Mouse (Mus musculus): ENCODE measurements at regions not wholly inside any gene's neighbourhood (a gene's known extent, or its start where the extent isn't known, plus 50 kb on each side); places are given as distances from the start of the nearest gene placed in this dataset.
A peak's percentile ranks its signal among the peaks of the same experiment; 100 is the strongest.

DNA sequence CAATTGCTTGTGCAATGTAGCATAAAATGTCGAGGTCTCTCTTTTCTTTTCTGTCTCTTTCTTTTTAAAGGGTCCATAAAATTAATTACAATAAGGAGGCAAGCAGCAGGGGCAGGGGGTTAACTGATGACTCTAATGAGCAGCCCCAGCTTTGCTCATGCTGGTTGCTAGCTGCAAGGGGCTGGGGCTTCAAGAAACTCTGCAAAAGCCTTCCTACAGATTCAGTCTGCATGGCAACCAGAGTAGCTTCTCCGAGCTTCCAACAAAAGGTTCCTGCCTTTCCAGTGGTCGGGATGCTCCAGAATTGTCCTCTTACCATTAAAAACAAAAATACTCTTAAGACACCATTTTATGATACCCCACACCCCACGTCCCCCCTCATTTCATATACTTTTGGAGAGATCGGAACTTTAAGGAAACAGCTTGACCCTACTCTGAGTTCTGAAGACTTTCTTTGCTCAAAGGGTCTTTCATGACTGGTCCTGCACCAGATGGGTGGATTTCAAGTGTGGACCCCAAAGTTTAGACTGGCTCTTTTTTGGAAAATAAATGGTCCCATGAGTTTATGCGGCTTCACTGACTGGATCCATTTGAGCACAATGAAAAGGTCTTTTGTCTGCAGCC, 280.8 kb downstream of the Insig2 start:
- no peak for DNase-seq

- no peak for DNase-seq
These were observed 280.3 kb downstream of the Insig2 start for GRCm38 (mm10) chr1:121052120-121052501.

DNA sequence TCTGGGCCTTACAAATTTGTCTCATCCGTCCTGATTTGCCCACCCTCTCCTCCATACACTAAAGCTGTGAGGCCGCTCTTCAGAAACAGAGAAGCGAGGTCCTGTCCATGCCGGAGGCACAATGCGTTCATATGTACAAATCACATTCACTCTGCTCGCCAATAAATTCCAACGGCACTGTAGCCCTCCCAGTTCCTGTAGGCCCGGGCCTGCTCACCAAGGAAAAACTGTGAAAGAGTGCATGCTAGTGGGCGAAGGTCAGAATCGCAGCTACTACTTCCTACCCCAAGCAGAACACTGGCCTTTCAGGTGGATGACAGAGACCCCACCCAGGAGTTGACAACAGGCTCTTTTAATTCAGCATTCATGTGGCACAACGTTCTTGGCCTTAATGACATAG, 278.7 kb downstream of the Insig2 start:
- no peak for DNase-seq

- DNase-seq = no peak
These were observed 257.8 kb downstream of the Insig2 start for GRCm38 (mm10) chr1:121074569-121074968.

DNA sequence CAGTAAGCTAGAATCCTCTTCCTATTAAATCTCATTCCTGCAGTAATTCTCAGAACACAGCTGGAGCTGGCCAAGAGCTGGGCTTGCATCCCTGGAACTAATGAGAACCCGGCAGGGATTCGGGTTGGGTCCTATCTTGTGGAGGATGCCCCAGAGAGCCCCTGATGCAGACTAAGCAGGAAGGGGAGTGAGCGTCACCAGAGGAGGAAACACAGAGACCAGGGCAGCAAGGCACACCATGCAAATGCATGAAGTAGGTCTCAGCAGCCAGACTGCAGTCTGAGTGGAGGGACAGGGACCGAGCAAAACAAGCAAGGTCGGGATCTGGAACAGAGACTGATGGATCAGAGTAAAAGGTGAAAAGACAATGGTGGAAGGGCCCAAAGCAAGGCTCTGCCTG, 249.6 kb downstream of the Insig2 start:
- DNase-seq = no peak

DNA sequence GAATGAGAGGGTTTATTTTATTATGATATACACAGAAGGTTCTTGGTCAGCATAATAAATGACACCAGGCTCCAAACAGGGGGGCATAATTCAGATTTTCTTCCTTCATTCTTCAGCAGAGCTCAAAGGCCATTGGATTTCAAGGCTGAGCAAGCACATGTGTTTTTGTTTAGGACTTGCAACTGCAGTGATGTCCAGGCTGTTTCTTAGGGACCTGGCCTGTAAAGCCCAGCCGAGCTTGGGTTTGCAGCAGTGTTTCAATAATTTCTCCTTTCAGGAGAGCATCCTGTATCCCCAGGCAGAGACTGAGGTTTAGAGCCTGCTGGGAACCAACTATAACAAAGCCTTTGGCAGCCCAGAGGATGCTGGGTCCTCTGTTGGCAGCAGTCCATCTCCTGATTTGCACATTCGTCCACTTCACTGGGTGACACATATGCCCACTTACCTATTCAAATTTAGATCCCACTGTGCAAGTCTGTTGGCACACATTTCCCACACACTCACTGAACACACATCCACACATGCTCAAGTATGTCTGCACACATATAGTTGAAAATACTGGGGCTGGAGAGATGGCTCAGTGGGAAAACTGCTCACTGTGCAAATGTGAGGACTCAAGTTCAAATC, 247.2 kb downstream of the Insig2 start:
- DNase-seq = no peak

- peak; percentile 18 for DNase-seq
These were observed 245.1 kb downstream of the Insig2 start for GRCm38 (mm10) chr1:121087124-121087887.

DNA sequence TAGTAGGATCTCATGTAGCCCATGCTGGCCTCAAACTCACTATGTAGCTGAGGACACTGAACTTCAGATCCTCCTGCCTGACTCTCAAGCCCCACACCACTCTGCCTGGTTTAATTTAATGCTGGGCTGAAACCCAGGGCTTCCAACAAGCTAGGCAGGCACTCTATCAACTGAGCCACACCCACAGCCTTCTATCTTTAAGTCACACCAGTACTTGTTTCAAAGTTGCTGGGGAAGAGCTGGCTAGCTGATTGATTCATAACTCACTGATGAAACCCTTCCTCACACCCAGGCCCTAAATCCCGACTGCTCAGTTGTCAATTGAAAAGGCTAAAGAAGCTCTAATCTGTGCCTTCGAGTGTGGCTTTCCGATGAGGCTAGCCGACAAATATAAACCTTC, 241.8 kb downstream of the Insig2 start:
- DNase-seq = no peak

- no peak for DNase-seq
These were observed 239.5 kb downstream of the Insig2 start for GRCm38 (mm10) chr1:121092870-121093269.

DNA sequence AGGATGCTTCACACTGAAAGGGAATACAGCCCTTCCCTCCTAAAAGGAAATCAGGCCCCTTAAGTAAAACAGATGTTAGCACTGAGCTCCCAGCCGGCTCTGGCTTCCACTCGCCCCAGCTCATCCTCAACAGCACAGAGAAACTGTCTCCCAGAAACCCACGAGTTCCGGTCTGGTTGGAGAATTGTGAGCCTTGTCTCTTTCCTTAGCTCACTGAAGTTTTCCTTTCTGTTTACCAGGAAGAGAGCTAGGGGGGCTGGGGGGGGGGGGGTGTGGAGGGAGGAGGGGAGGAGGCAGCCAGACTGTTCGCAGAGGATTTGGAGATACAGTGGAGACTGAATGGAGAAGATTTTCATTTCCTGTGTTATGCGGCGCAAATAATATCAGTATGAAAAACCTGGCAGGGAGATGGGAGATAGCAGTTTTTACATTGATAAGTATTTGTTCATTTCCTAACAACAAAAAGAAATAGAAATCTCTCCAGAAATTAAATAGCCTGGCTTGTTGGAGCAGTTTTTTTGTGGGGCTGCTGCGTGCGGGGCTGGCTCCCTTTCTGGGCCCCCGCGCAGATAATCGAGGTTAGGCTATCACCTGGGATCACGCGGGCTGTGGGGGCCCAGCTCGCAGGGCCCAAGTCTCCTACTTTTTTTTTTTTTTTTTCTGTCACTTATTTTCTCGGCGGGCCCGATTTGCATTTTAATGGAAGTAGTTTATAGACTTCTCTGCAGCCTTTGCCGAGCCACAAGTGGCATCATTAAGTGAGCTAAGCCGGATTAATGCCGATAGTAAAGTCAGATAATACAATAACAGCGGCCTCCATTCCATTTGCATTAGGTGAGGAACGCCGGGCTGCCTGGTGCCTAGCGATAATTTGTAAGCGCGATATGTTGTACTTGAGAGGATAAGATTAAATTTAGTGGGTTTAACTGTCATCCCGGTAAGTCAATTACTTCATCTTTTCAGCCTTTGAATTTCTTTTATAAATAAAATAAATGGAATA, 235.5 kb downstream of the Insig2 start:
- no peak for DNase-seq

GRCm38 (mm10) chr1:121111776-121112344, 220.5 kb downstream of the Insig2 start:
- no peak for DNase-seq

GRCm38 (mm10) chr1:121112464-121112863, 219.9 kb downstream of the Insig2 start:
- DNase-seq = no peak

DNA sequence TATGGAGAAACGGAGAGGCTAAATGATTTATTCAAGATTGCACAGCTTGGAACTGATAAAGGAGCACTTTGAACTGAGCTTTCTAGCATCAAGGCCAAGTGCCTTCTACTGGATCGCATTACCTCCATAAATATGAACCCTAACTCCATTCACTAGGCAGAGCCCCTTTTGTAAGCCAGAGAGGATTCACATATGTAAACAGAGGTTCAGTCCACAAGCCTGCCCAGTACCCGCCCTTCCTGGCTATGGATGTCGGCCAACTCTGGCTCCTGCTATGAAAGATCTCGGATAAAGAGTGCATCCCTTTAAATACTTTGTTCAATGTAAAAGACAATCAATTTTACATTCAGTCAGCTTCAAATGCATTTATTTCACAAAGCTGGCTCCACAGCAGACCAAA, 215.8 kb downstream of the Insig2 start:
- no peak for DNase-seq

DNA sequence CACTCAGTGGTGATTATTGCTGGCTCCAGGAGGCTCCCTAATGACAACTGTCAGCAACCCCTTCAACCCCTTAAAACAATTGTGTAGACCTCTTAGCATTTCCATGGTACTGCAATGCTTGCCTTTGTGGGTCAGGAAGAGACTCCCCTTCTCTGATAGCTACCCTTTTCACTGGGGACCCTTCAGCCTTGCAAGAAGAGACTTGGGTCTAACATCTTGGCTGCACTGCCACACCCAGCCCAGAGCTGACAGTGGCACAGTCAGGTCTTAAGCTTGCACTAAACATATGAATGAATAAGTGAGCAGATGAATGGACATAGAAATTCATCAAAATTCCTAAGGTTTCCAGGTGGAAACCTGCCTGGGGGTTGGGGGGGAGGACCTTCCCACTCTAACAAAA, 209.0 kb downstream of the Insig2 start:
- DNase-seq = no peak

DNA sequence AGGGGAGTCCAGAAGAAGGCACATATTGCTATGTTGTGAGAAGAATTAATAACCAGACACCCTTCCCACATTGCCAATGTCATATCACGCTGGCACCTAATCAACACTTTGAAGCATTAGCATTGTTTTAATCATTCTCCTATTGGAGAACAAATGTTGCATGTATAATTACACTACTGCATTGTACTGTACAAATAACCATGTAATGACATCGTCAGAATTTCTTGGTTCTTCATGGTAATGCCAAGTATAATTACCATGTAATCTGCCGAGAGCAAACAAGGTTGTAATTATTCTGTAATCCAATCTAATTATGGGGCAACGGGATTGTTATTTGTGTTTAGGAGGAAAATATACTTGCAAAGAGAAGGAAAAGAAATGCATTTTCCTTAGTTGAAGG, 196.1 kb downstream of the Insig2 start:
- no peak for DNase-seq

GRCm38 (mm10) chr1:121136846-121137245, 195.5 kb downstream of the Insig2 start:
- DNase-seq = no peak

DNA sequence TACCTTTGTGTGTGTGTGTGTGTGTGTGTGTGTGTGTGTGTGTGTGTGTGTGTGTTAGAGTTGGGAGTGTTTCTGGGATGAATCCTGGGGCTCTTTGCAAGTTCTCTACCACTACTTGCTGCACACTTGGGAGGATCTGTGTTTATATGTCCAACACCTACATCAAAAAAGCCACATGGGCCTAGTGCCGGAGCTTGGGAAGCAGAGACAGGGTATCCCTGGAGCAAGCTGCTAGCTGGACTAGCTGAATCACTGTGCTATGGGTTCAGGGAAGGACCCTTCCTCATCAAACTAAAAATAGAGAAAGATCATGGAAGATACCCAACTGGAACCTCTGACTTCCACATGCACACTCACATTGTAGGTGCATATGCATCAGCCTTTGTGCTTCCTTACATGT, 187.4 kb downstream of the Insig2 start:
- no peak for DNase-seq

GRCm38 (mm10) chr1:121153476-121153875, 178.9 kb downstream of the Insig2 start:
- no peak for DNase-seq

GRCm38 (mm10) chr1:121154616-121155015, 177.8 kb downstream of the Insig2 start:
- DNase-seq = no peak

DNA sequence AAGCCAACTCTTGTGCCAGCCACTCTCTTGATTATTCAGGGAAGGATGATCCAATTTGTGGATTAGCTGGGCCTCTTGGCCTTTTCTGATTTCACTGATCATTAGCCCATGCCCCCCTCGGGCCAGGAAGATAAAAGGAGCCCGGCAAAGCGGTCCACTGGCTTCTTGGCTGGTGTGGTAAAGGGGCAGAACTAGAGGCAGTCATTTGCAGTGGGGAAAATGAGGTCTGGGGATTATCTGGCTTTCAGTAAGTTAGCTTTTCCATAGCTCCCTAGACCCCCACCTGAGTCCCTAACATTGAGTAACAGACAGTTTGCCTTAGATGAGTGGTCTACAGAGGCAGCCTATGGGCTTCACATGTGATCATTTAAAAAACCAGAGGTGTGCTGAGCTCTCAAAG, 163.7 kb downstream of the Insig2 start:
- DNase-seq = no peak

GRCm38 (mm10) chr1:121176541-121176940, 155.8 kb downstream of the Insig2 start:
- DNase-seq = no peak

DNA sequence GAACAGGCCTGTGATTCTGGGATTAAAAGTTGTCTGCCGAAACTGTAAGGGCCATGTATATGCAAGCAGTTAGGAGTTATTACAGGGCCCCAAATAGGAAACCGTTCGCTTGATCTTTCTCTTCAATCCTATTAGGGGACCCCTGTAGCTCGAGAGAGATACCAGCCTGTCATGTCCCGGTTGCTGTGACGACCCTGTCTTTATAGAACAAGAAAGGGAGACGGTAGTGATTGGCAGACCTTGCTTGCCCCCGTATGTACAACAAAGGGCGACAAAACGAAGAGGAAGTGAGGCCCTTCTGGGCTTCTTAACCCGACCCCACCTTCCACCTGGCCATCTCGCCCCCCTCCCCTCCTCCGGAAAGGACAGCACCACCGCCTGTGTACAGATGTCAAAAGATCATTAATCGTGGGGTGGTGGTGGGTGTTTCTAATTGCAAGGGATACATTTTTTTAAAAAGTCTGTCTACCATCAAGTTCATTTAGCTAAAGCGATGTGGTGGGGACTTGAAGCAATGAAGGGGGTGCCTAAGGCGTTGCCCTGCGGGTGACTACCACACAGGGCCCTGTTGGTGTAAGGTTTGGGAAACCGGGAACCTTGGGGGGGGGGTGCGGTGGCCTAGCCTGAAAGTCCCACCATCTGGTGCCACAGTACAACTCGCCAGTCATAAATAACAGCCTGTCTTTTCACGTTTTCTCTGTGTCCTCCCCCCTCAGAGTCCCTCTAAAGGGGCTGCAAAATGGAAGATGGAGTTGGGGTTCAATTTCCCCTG, 155.1 kb downstream of the Insig2 start:
- no peak for DNase-seq
